ENCODE assay signal across 27 mouse cellular contexts in the genomic region with DNA sequence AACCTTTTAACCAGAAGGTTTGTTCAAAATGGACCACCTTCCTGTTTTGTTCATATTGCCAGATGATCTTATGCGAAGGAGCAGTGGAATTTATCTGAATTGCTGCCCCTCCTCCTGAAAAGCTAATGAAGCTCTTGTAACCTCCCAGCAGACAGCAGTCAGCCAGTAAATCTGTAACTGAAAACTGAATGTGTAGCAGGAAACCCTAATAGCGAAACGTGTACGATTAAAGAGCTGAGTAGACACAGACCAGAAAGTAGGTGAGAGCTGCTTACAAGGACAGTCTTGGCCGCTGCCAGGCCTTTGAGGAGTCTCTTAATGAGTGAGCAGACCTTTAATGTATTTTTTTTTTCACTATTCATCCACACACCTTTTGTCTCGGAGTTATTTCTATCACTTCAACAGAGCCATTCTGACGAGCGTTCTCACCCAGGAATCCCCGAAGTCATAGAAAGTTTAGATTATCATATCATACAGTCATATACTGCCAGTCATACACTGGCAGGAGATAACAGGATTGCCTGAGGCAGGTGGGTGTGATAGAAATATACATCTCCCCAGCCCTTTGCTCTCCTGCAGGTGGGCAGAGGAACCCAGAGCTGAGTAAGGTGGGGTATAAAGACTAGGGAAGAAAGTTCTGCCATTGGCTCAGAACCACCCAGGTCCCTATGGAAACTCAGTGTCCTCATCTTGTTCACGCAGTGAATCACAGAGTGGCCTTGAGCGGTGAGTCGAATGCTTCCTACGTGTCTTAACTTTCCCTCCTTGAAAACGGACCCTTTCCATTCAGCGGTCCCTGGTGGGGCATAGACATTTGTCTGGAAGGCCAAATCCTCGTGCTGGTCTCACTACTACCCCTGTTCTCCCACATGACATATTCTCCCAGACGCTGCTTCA.
DNase-seq lines count a peak whose midpoint lies in the region; ATAC-seq and TF ChIP-seq lines count a peak whose summit lies in the region.
"Had no signal": no experiment of that assay in that cellular context is flagged by ENCODE, and none has a peak within 500 bp of the region (broad histone marks: within the 10 kb centered on the region; RNA-seq: fewer than 3 reads in every experiment).

No protein-coding gene starts in this region.

- no peaks in the 10 kb centered on the region for H3K36me3 ChIP-seq in kidney, postnatal 0 days (ENCODE audit: insufficient read depth, low read length)
- no peaks in the 10 kb centered on the region for H3K36me3 ChIP-seq in liver, embryonic 11.5 days (ENCODE audit: control insufficient read depth, insufficient read depth, low read length)
- H3K36me3 ChIP-seq: forebrain, embryonic 10.5 days; G1E; limb, embryonic 12.5 days; liver, embryonic 12.5 days; stomach, embryonic 15.5 days had no signal

- H3K4me3 ChIP-seq in kidney, postnatal 0 days (replicated peaks; ENCODE audit: low read depth, low read length) = no peak overlapping the region
- no peak overlapping the region for H3K4me3 ChIP-seq in liver, embryonic 11.5 days (ENCODE audit: low read depth, low read length)
- H3K4me3 ChIP-seq: forebrain, embryonic 10.5 days; heart, adult 2 months; limb, embryonic 12.5 days; liver, embryonic 12.5 days; myocyte; stomach, embryonic 15.5 days had no signal

- WGBS in kidney, postnatal 0 days = 70% methylated on average over 17 of the region's 17 CpGs
- 78% methylated on average over 17 of the region's 17 CpGs for WGBS in liver, embryonic 11.5 days

- no peaks in the 10 kb centered on the region for H3K27me3 ChIP-seq in kidney, postnatal 0 days (ENCODE audit: insufficient read depth, low read length)
- no peaks in the 10 kb centered on the region for H3K27me3 ChIP-seq in liver, embryonic 11.5 days (replicated peaks; ENCODE audit: control insufficient read depth, insufficient read depth, low read length)
- H3K27me3 ChIP-seq: limb, embryonic 12.5 days; liver, embryonic 12.5 days; stomach, embryonic 15.5 days had no signal

- no peak overlapping the region for H3K4me2 ChIP-seq in kidney, postnatal 0 days (ENCODE audit: low read length)
- H3K4me2 ChIP-seq in liver, embryonic 11.5 days = no peak overlapping the region
- H3K4me2 ChIP-seq: hindbrain, embryonic 14.5 days; limb, embryonic 12.5 days; liver, embryonic 12.5 days; stomach, embryonic 15.5 days had no signal

- no peak overlapping the region for H3K9ac ChIP-seq in kidney, postnatal 0 days (ENCODE audit: low read depth, low read length)
- no peak overlapping the region for H3K9ac ChIP-seq in liver, embryonic 11.5 days (ENCODE audit: low read depth, low read length)
- H3K9ac ChIP-seq: forebrain, postnatal 0 days; hindbrain, embryonic 14.5 days; limb, embryonic 12.5 days; liver, embryonic 12.5 days; stomach, embryonic 15.5 days had no signal

- peak; percentile 9 for DNase-seq in adrenal gland, postnatal 14 days
- DNase-seq in adrenal gland, adult 8-10 months = no peak
- DNase-seq in kidney, postnatal 0 days (ENCODE audit: low spot score) = peak; percentile 52
- no peak for DNase-seq in kidney, adult 8-10 months
- DNase-seq in induced T-regulatory cell, adult 2 months (ENCODE audit: low read depth) = peak; percentile 25
- DNase-seq in yolk sac, embryonic 10.5 days (ENCODE audit: low spot score) = peak; percentile 30
- DNase-seq in liver, embryonic 11.5 days (ENCODE audit: low spot score) = no peak
- DNase-seq: cerebellum, adult 11-12 months; cerebellum, postnatal 10 days; forebrain, postnatal 0 days; gastrocnemius, postnatal 25 days; kidney, adult 11 months; layer of hippocampus, postnatal 36 days; lung, adult 18-20 months; lung, postnatal 14 days; right cerebral cortex, postnatal 4 days; thymus, postnatal 25 days had no signal

- TF ChIP-seq CTCF in kidney, postnatal 0 days (IDR thresholded peaks at IDR 0.05; ENCODE audit: low read depth) = no peak

- peaks cover 10% of the 10 kb centered on the region for H3K4me1 ChIP-seq in kidney, postnatal 0 days (replicated peaks; ENCODE audit: insufficient read depth, low read length)
- H3K4me1 ChIP-seq in liver, embryonic 11.5 days (replicated peaks; ENCODE audit: control insufficient read depth, insufficient read depth, low read length) = peaks cover 3% of the 10 kb centered on the region; the same call in 1 of the 2 replicates

- no peak overlapping the region for H3K27ac ChIP-seq in kidney, postnatal 0 days
- H3K27ac ChIP-seq in liver, embryonic 11.5 days (ENCODE audit: low read depth, low read length) = no peak overlapping the region
- H3K27ac ChIP-seq: forebrain, embryonic 10.5 days; hindbrain, embryonic 14.5 days; limb, embryonic 12.5 days; liver, embryonic 12.5 days; stomach, embryonic 15.5 days had no signal

- H3K9me3 ChIP-seq in kidney, postnatal 0 days (replicated peaks; ENCODE audit: low read length) = no peaks in the 10 kb centered on the region
- H3K9me3 ChIP-seq in liver, embryonic 11.5 days (ENCODE audit: control insufficient read depth, low read length) = no peaks in the 10 kb centered on the region
- H3K9me3 ChIP-seq: forebrain, embryonic 10.5 days; G1E; limb, embryonic 12.5 days; liver, embryonic 12.5 days; stomach, embryonic 15.5 days had no signal

- no peak for ATAC-seq in kidney, postnatal 0 days (replicated peaks; ENCODE audit: low FRiP score, low read depth)
- no peak for ATAC-seq in liver, embryonic 11.5 days (replicated peaks; ENCODE audit: low FRiP score)
- ATAC-seq: forebrain, postnatal 0 days; liver, embryonic 12.5 days; midbrain, embryonic 16.5 days; Patski had no signal

Comparison
In these comparisons a context has a peak if more than half of its experiments do, and no peak if none do; other contexts are left out.
1. DNase-seq: peak in adrenal gland, postnatal 14 days (single experiment), kidney, postnatal 0 days (single experiment), induced T-regulatory cell, adult 2 months (single experiment) and yolk sac, embryonic 10.5 days (single experiment); none in adrenal gland, adult 8-10 months (single experiment), kidney, adult 8-10 months (0 of 2) and liver, embryonic 11.5 days (single experiment).